Mouse (Mus musculus) erythroblast, embryonic 14.5 days (primary cell): ENCODE data around the gene En2.

Experiments
- GATA1 ChIP-seq: IDR thresholded peaks from 2 replicates; pipeline ENCODE4 v1.6.1; 2012; ENCODE audit warnings: low read length, inconsistent platforms, mixed read lengths
- TAL1 ChIP-seq: IDR thresholded peaks from 3 replicates; pipeline ENCODE4 v1.6.1; 2012; ENCODE audit warnings: low read length, inconsistent platforms, mixed read lengths

DNA sequence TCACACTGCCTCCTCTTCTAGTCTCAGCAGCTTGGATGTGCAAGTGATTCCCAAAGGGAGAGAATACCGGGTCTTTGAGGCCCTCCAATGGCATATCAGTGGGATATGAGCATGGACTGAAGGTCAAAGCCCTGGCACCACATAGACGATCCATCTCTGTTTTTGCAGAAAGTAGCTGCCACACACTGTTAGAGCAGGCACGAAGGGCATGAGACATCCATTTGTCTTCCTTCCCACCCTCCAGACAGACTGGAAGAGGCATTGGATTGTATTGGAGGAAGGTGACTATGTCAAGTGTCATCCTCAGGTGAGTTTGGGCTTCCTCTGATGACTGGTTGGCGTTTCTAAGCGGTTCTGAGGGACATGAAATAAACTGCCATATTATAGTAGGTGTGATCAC lies 12.8 kb downstream of the En2 start:
- no peak for TF ChIP-seq GATA1
- TF ChIP-seq TAL1, result no peak
